Mouse (Mus musculus) ES-E14 (cell line): ENCODE results near the gene Ccnb1.

ENCODE experiments used
- CHD2 ChIP-seq: IDR thresholded peaks from 2 replicates; pipeline ENCODE4 v1.6.1; 2014; ENCODE audit warnings: mild to moderate bottlenecking, low read depth, low read length, inconsistent platforms
- MAFK ChIP-seq: IDR thresholded peaks from 2 replicates; pipeline ENCODE4 v1.6.1; 2014; ENCODE audit warnings: mild to moderate bottlenecking, low read depth, low read length, inconsistent platforms; ENCODE audit not compliant: insufficient read depth

DNA sequence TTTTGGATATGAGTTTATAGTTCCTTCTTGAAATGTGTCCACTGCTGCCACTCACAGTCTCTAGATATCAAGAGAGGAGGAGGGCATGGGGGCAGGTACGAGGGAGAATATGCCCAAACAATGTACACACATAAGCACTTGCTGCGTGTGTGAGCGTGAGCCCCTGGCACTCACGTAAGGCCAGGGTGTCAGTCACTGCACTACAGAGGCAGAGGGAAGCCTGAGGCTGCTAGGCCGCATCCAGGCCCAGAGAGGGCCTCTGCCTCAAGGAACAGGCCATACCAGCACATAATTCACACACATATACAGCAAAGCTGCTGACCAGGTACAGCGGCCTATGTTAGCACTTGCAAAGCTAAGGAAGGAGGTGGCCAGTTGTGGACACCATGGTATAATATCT is 44.8 kb upstream of the Ccnb1 start:
- no peak for TF ChIP-seq CHD2
- TF ChIP-seq MAFK: no peak
